Mouse (Mus musculus) bone marrow, adult 2 months (tissue): ENCODE results near the gene Gtf3c4. TPM values are rescaled to one million over a fixed set of nuclear protein-coding genes. Genes with fewer than 3 reads are reported as not detected.

ENCODE experiments used
- H3K27ac ChIP-seq: fragments of 200-500 bp; 2 replicates; pipeline ENCODE4 v1.5.1; 2012; ENCODE audit warnings: low read depth, mild to moderate bottlenecking, control low read depth, inconsistent platforms, low read length; ENCODE audit not compliant: control insufficient read depth, poor library complexity, insufficient read depth
- H3K4me1 ChIP-seq: fragments of 200-500 bp; 2 replicates; pipeline ENCODE4 v1.6.1; 2011; ENCODE audit warnings: low read length; ENCODE audit not compliant: control insufficient read depth, insufficient read depth
- H3K4me3 ChIP-seq: fragments of 200-500 bp; replicated peaks from 2 replicates; pipeline ENCODE3; 2011; ENCODE audit warnings: mild to moderate bottlenecking, low read depth, low read length, control low read depth; ENCODE audit not compliant: control insufficient read depth
- CTCF ChIP-seq: fragments of 200-500 bp; IDR thresholded peaks from 2 replicates; pipeline ENCODE4 v1.5.1; 2011; ENCODE audit warnings: low read length, control low read depth; ENCODE audit not compliant: control insufficient read depth, insufficient read depth
- POLR2A ChIP-seq: fragments of 200-500 bp; IDR thresholded peaks from 2 replicates; pipeline ENCODE4 v1.6.1; 2011; ENCODE audit warnings: low read depth, mild to moderate bottlenecking, control low read depth, low read length, borderline replicate concordance; ENCODE audit not compliant: control insufficient read depth
- WGBS: fragments of 180-500 bp; shearing (Covaris S2); methylation state at CpG from one replicate; pipeline ENCODE4 v1.1.7; 2018; 5-methylcytosine and 5-hydroxymethylcytosine counted together
- polyA plus RNA-seq: library from polyadenylated mRNA; stranded (reverse); fragments of >200 nt; gene quantifications from 2 replicates; pipeline ENCODE4 v1.2.4, GENCODE M21; 2011; ENCODE audit warnings: low replicate concordance; ENCODE audit not compliant: missing spikeins, insufficient read depth, insufficient read length

Gene Gtf3c4
- polyA plus RNA-seq, 1 experiment, result 9.6 TPM

GRCm38 (mm10) chr2:28829265-28829664 lies 10.9 kb downstream of the Gtf3c4 start:
- Histone ChIP-seq H3K4me3 (no peak overlapping the region), H3K4me1 (no peaks in the 10 kb centered on the region), H3K27ac (no peak overlapping the region)
- 67% methylated on average over 4 of the region's 4 CpGs for WGBS
- TF ChIP-seq POLR2A (no peak), CTCF (no peak)

GRCm38 (mm10) chr2:28818866-28819265 lies 21.3 kb downstream of the Gtf3c4 start:
- no peak overlapping the region for H3K27ac ChIP-seq
- peaks cover 2% of the 10 kb centered on the region for H3K4me1 ChIP-seq
- H3K4me3 ChIP-seq, result no peak overlapping the region
- WGBS, result 66% methylated on average over 4 of the region's 4 CpGs
- no peak for TF ChIP-seq POLR2A
- TF ChIP-seq CTCF, result no peak

- TF ChIP-seq CTCF, result no peak
- TF ChIP-seq POLR2A, result no peak
- WGBS, result 62% methylated on average over 5 of the region's 5 CpGs
These were observed 29.7 kb downstream of the Gtf3c4 start for GRCm38 (mm10) chr2:28810260-28811013.

GRCm38 (mm10) chr2:28808841-28809240 lies 31.3 kb downstream of the Gtf3c4 start:
- H3K4me1 ChIP-seq, result no peaks in the 10 kb centered on the region
- no peak overlapping the region for H3K4me3 ChIP-seq
- WGBS, result 61% methylated on average over 6 of the region's 6 CpGs
- TF ChIP-seq POLR2A (no peak), CTCF (no peak)
- no peak overlapping the region for H3K27ac ChIP-seq

More at GRCm38 (mm10) chr2:28810260-28811013, 29.7 kb downstream of the Gtf3c4 start:
- no peak overlapping the region for H3K27ac ChIP-seq
- H3K4me3 ChIP-seq, result no peak overlapping the region
- H3K4me1 ChIP-seq, result no peaks in the 10 kb centered on the region

- no peak for TF ChIP-seq POLR2A
- TF ChIP-seq CTCF, result no peak
- H3K4me1 ChIP-seq, result no peaks in the 10 kb centered on the region
- no peak overlapping the region for H3K4me3 ChIP-seq
- no peak overlapping the region for H3K27ac ChIP-seq
- WGBS, result 68% methylated on average over 7 of the region's 7 CpGs
These were observed 36.8 kb downstream of the Gtf3c4 start for GRCm38 (mm10) chr2:28803406-28803805.

- no peak overlapping the region for H3K4me3 ChIP-seq
- H3K27ac ChIP-seq, result no peak overlapping the region
- peaks cover 2% of the 10 kb centered on the region for H3K4me1 ChIP-seq
- WGBS, result 80% methylated on average over 2 of the region's 2 CpGs
- TF ChIP-seq POLR2A, result no peak
- TF ChIP-seq CTCF, result no peak
These were observed 40.6 kb downstream of the Gtf3c4 start for GRCm38 (mm10) chr2:28799575-28799974.

- TF ChIP-seq CTCF (no peak), POLR2A (no peak)
- no peak overlapping the region for H3K27ac ChIP-seq
- 8% methylated on average over 3 of the region's 3 CpGs for WGBS
- no peak overlapping the region for H3K4me3 ChIP-seq
- H3K4me1 ChIP-seq, result peaks cover 2% of the 10 kb centered on the region
These were observed 41.8 kb downstream of the Gtf3c4 start for GRCm38 (mm10) chr2:28798390-28798789.

GRCm38 (mm10) chr2:28797490-28798106 lies 42.6 kb downstream of the Gtf3c4 start:
- peaks cover 2% of the 10 kb centered on the region for H3K4me1 ChIP-seq
- no peak for TF ChIP-seq CTCF
- TF ChIP-seq POLR2A, result no peak
- WGBS, result 81% methylated on average over 18 of the region's 18 CpGs

More at GRCm38 (mm10) chr2:28797490-28798106, 42.6 kb downstream of the Gtf3c4 start:
- Histone ChIP-seq H3K4me3 (no peak overlapping the region), H3K27ac (no peak overlapping the region)
